Mouse (Mus musculus) hindbrain, embryonic 14.5 days (tissue): ENCODE measurements around the gene Hist1h2bf. TPM values are rescaled to one million over a fixed set of nuclear protein-coding genes. Genes with fewer than 3 reads are reported as not detected.
"Not testable (repeated sequence)": the region's sequence is repeated elsewhere in the genome, so short reads cannot be mapped to it uniquely, and the experiment has no call there.

Experiments
- ATAC-seq: fragments of 200-750 bp; cut with Nextera tagmentation; 2 replicates; pipeline ENCODE4 v1.8.0; 2017; ENCODE audit warnings: moderate number of reproducible peaks, mild to moderate bottlenecking, moderate TSS enrichment, moderate library complexity; ENCODE audit not compliant: low FRiP score
- DNase-seq: peaks from one replicate; pipeline ENCODE4 v3.0.0-alpha.2; 2015; ENCODE audit warnings: low spot score
- H3K27ac ChIP-seq: fragments of 300-500 bp; sonication (generic); 2 replicates; pipeline ENCODE4 v1.5.1; 2014; ENCODE audit warnings: mild to moderate bottlenecking, moderate library complexity
- H3K27me3 ChIP-seq: fragments of 300-500 bp; sonication (generic); 2 replicates; pipeline ENCODE4 v1.6.1; 2014; ENCODE audit warnings: mild to moderate bottlenecking, low read length, mixed read lengths; ENCODE audit not compliant: control insufficient read depth, insufficient read depth
- H3K36me3 ChIP-seq: fragments of 300-500 bp; sonication (generic); replicated peaks from 2 replicates; pipeline ENCODE4 v1.6.1; 2014; ENCODE audit not compliant: control insufficient read depth, insufficient read depth
- H3K4me1 ChIP-seq: fragments of 300-500 bp; sonication (generic); replicated peaks from 2 replicates; pipeline ENCODE4 v1.6.1; 2014; ENCODE audit warnings: antibody characterized with exemption, low read length, mixed read lengths; ENCODE audit not compliant: control insufficient read depth, insufficient read depth
- H3K4me2 ChIP-seq: fragments of 300-500 bp; sonication (generic); replicated peaks from 2 replicates; pipeline ENCODE4 v1.6.1; 2014; ENCODE audit warnings: mild to moderate bottlenecking, moderate library complexity
- H3K4me3 ChIP-seq: fragments of 300-500 bp; sonication (generic); replicated peaks from 2 replicates; pipeline ENCODE4 v1.5.1; 2014; ENCODE audit warnings: mild to moderate bottlenecking, low read length
- H3K9ac ChIP-seq: fragments of 300-500 bp; sonication (generic); 2 replicates; pipeline ENCODE4 v1.6.1; 2014
- H3K9me3 ChIP-seq: fragments of 300-500 bp; sonication (generic); 2 replicates; pipeline ENCODE4 v1.6.1; 2016; ENCODE audit warnings: low read length; ENCODE audit not compliant: control insufficient read depth
- WGBS: fragments of 180-500 bp; shearing (Covaris S2); extraction: QIAGEN DNeasy Blood & Tissue Kit; methylation state at CpG from one replicate; pipeline ENCODE4 v1.1.7; 2014; 5-methylcytosine and 5-hydroxymethylcytosine counted together
- polyA plus RNA-seq: library from polyadenylated mRNA; unstranded; fragments of >200 nt; fragmentation: Nextera tagmentation; extraction: Ambion mirVana; gene quantifications from 2 replicates; pipeline ENCODE4 v1.2.1, GENCODE M21; 2014

The Hist1h2bf gene
- polyA plus RNA-seq, 1 experiment from 2014 or later = 0.91 TPM

GRCm38 (mm10) chr13:23582219-23583056 lies 8.4 kb upstream of the Hist1h2bf start:
- ATAC-seq (no peak), DNase-seq (no peak)
- Histone ChIP-seq H3K4me3 (peak overlapping the region; percentile 45), H3K9me3 (no peaks in the 10 kb centered on the region), H3K4me1 (peaks cover 36% of the 10 kb centered on the region), H3K27me3 (no peaks in the 10 kb centered on the region), H3K4me2 (peak overlapping the region; percentile 99), H3K9ac (peak overlapping the region; percentile 70), H3K36me3 (no peaks in the 10 kb centered on the region), H3K27ac (peak overlapping the region; percentile 82)
- 4% methylated on average over 6 of the region's 6 CpGs for WGBS

GRCm38 (mm10) chr13:23581408-23582218 lies 7.6 kb upstream of the Hist1h2bf start, which contains the start of gene Hist1h4d:
Gene Hist1h4d, plus strand, starts transcription at chr13:23581598.
- peak within 1 kb of the TSS; percentile 82 for H3K27ac ChIP-seq
- under 1% methylated on average over 43 of the region's 43 CpGs for WGBS
- ATAC-seq = peak; percentile 92
- H3K9me3 ChIP-seq = no peaks in the 10 kb centered on the region
- H3K9ac ChIP-seq = peak within 1 kb of the TSS; percentile 70
- H3K27me3 ChIP-seq = no peaks in the 10 kb centered on the region
- peak within 1 kb of the TSS; percentile 99 for H3K4me2 ChIP-seq
- H3K36me3 ChIP-seq = no peaks in the 10 kb centered on the region
- H3K4me3 ChIP-seq = peak within 1 kb of the TSS; percentile 45
- H3K4me1 ChIP-seq = peaks cover 33% of the 10 kb centered on the region
- peak; percentile 100 for DNase-seq

- Histone ChIP-seq H3K4me1 (peaks cover 30% of the 10 kb centered on the region), H3K9me3 (no peaks in the 10 kb centered on the region), H3K4me2 (no peak overlapping the region), H3K9ac (no peak overlapping the region), H3K27ac (no peak overlapping the region), H3K36me3 (no peaks in the 10 kb centered on the region), H3K27me3 (no peaks in the 10 kb centered on the region), H3K4me3 (no peak overlapping the region)
- DNase-seq (no peak), ATAC-seq (no peak)
- WGBS = 97% methylated on average over 1 of the region's 1 CpGs
These were observed 3.8 kb upstream of the Hist1h2bf start for GRCm38 (mm10) chr13:23577835-23578234.

GRCm38 (mm10) chr13:23576906-23577639 lies 3.1 kb upstream of the Hist1h2bf start:
- Histone ChIP-seq H3K9me3 (no peaks in the 10 kb centered on the region), H3K4me3 (peak overlapping the region; percentile 35; the same call in 1 of the 2 replicates), H3K36me3 (no peaks in the 10 kb centered on the region), H3K9ac (0 out of 2 replicates have a peak overlapping the region, but pooled peaks have one; percentile 71), H3K27ac (no peak overlapping the region), H3K4me2 (peak overlapping the region; percentile 67), H3K4me1 (peaks cover 30% of the 10 kb centered on the region), H3K27me3 (no peaks in the 10 kb centered on the region)
- DNase-seq (no peak), ATAC-seq (no peak)
- WGBS = 56% methylated on average over 6 of the region's 6 CpGs

- DNase-seq (no peak), ATAC-seq (no peak)
- Histone ChIP-seq H3K27ac (peak overlapping the region; percentile 67), H3K4me2 (peak overlapping the region; percentile 67), H3K9me3 (no peaks in the 10 kb centered on the region), H3K4me3 (peak overlapping the region; percentile 35), H3K9ac (peak overlapping the region; percentile 71), H3K27me3 (no peaks in the 10 kb centered on the region), H3K4me1 (peaks cover 29% of the 10 kb centered on the region), H3K36me3 (no peaks in the 10 kb centered on the region)
- WGBS = 6% methylated on average over 7 of the region's 7 CpGs
These were observed 2.4 kb upstream of the Hist1h2bf start for GRCm38 (mm10) chr13:23576351-23576881.

- ATAC-seq, H3K9me3 ChIP-seq, H3K27me3 ChIP-seq, H3K36me3 ChIP-seq, DNase-seq: not testable (repeated sequence)
- WGBS = under 1% methylated on average over 8 of the region's 40 CpGs
- peak overlapping the region; percentile 35 for H3K4me3 ChIP-seq
- H3K27ac ChIP-seq = peak overlapping the region; percentile 67
- peaks cover 29% of the 10 kb centered on the region for H3K4me1 ChIP-seq
- H3K9ac ChIP-seq = peak overlapping the region; percentile 71
- peak overlapping the region; percentile 67 for H3K4me2 ChIP-seq
These were observed 1.9 kb upstream of the Hist1h2bf start for GRCm38 (mm10) chr13:23575864-23576313.

GRCm38 (mm10) chr13:23575271-23575851 lies 1.4 kb upstream of the Hist1h2bf start, which contains the start of gene Hist1h3d:
Gene Hist1h3d, plus strand, starts transcription at chr13:23575763.
- peaks cover 31% of the 10 kb centered on the region for H3K4me1 ChIP-seq
- H3K4me3 ChIP-seq = peak within 1 kb of the TSS; percentile 35
- peak; percentile 87 for DNase-seq
- WGBS = under 1% methylated on average over 18 of the region's 18 CpGs
- no peaks in the 10 kb centered on the region for H3K36me3 ChIP-seq
- H3K4me2 ChIP-seq = peak within 1 kb of the TSS; percentile 67
- no peaks in the 10 kb centered on the region for H3K27me3 ChIP-seq
- peak within 1 kb of the TSS; percentile 71 for H3K9ac ChIP-seq
- H3K27ac ChIP-seq = peak within 1 kb of the TSS; percentile 87
- no peaks in the 10 kb centered on the region for H3K9me3 ChIP-seq
- peak; percentile 62 for ATAC-seq

- H3K27me3 ChIP-seq, H3K36me3 ChIP-seq, H3K9me3 ChIP-seq, H3K9ac ChIP-seq, ATAC-seq: not testable (repeated sequence)
- Histone ChIP-seq H3K4me1 (peaks cover 36% of the 10 kb centered on the region), H3K4me2 (peak overlapping the region; percentile 67), H3K27ac (peak overlapping the region; percentile 87), H3K4me3 (peak overlapping the region; percentile 35)
- WGBS = under 1% methylated on average over 6 of the region's 39 CpGs
- peak; percentile 37 for DNase-seq
These were observed 662 bp upstream of the Hist1h2bf start for GRCm38 (mm10) chr13:23574546-23575170.
